ENCODE assay signal across 24 mouse cellular contexts in genomic region chr6:40068467-40068866, GRCm38 (mm10).
A peak's percentile ranks its signal among the peaks of the same experiment; 100 is the strongest.
DNase-seq lines count a peak whose midpoint lies in the region; ATAC-seq and TF ChIP-seq lines count a peak whose summit lies in the region.
"Had no signal": no experiment of that assay in that cellular context is flagged by ENCODE, and none has a peak within 500 bp of the region (broad histone marks: within the 10 kb centered on the region; RNA-seq: fewer than 3 reads in every experiment).

No protein-coding gene starts in this region.

- WGBS in hindbrain, embryonic 15.5 days: 68% methylated on average over 6 of the region's 6 CpGs
- WGBS in hindbrain, postnatal 0 days: 59% methylated on average over 6 of the region's 6 CpGs
- WGBS in cerebellum, adult 2 months: 47% methylated on average over 6 of the region's 6 CpGs
- WGBS in liver, embryonic 12.5 days (ENCODE audit: insufficient replicate concordance): 76% methylated on average over 6 of the region's 6 CpGs

- no peaks in the 10 kb centered on the region for H3K27me3 ChIP-seq in hindbrain, embryonic 15.5 days
- H3K27me3 ChIP-seq in hindbrain, postnatal 0 days (ENCODE audit: insufficient read depth, low read length): no peaks in the 10 kb centered on the region
- H3K27me3 ChIP-seq in cerebellum, adult 2 months (ENCODE audit: control insufficient read depth, insufficient read depth, low read length): no peaks in the 10 kb centered on the region
- H3K27me3 ChIP-seq in liver, embryonic 12.5 days (replicated peaks): no peaks in the 10 kb centered on the region
- H3K27me3 ChIP-seq: embryonic facial prominence, embryonic 15.5 days; hindbrain, embryonic 12.5 days; intestine, embryonic 15.5 days; midbrain, embryonic 12.5 days had no signal

- no peak for ATAC-seq in hindbrain, embryonic 15.5 days (ENCODE audit: low FRiP score, low read depth)
- ATAC-seq in hindbrain, postnatal 0 days: no peak
- no peak for ATAC-seq in liver, embryonic 12.5 days
- ATAC-seq: activated CD4-positive, CD25-positive, alpha-beta regulatory T cell, adult 4 months; forebrain, embryonic 14.5 days; intestine, embryonic 15.5 days; liver, postnatal 0 days; lung, postnatal 0 days had no signal

- H3K4me3 ChIP-seq in hindbrain, embryonic 15.5 days: no peak overlapping the region
- H3K4me3 ChIP-seq in hindbrain, postnatal 0 days (ENCODE audit: low read length): no peak overlapping the region
- no peak overlapping the region for H3K4me3 ChIP-seq in cerebellum, adult 2 months (replicated peaks; ENCODE audit: insufficient read depth, low read depth, low read length)
- no peak overlapping the region for H3K4me3 ChIP-seq in liver, embryonic 12.5 days
- H3K4me3 ChIP-seq: embryonic facial prominence, embryonic 15.5 days; hindbrain, embryonic 12.5 days; intestine, embryonic 15.5 days; midbrain, embryonic 12.5 days had no signal

- no peaks in the 10 kb centered on the region for H3K9me3 ChIP-seq in hindbrain, embryonic 15.5 days
- H3K9me3 ChIP-seq in hindbrain, postnatal 0 days (ENCODE audit: low read length): no peaks in the 10 kb centered on the region
- H3K9me3 ChIP-seq in liver, embryonic 12.5 days (replicated peaks): 0 out of 2 replicates have a peak, but pooled peaks cover 4% of the 10 kb centered on the region
- H3K9me3 ChIP-seq: embryonic facial prominence, embryonic 15.5 days; hindbrain, embryonic 12.5 days; intestine, embryonic 15.5 days; midbrain, embryonic 12.5 days had no signal

- no peaks in the 10 kb centered on the region for H3K36me3 ChIP-seq in hindbrain, embryonic 15.5 days
- H3K36me3 ChIP-seq in hindbrain, postnatal 0 days (ENCODE audit: insufficient read depth, low read length): no peaks in the 10 kb centered on the region
- no peaks in the 10 kb centered on the region for H3K36me3 ChIP-seq in liver, embryonic 12.5 days
- H3K36me3 ChIP-seq: embryonic facial prominence, embryonic 15.5 days; hindbrain, embryonic 12.5 days; intestine, embryonic 15.5 days; midbrain, embryonic 12.5 days had no signal

- no peak overlapping the region for H3K4me2 ChIP-seq in hindbrain, embryonic 15.5 days
- H3K4me2 ChIP-seq in hindbrain, postnatal 0 days (ENCODE audit: low read depth, low read length): no peak overlapping the region
- H3K4me2 ChIP-seq in liver, embryonic 12.5 days: no peak overlapping the region
- H3K4me2 ChIP-seq: embryonic facial prominence, embryonic 15.5 days; heart, embryonic 11.5 days; hindbrain, embryonic 12.5 days; intestine, embryonic 15.5 days; midbrain, embryonic 12.5 days had no signal

- DNase-seq in hindbrain, postnatal 0 days (ENCODE audit: low spot score): no peak
- peak; percentile 27 for DNase-seq in brain, embryonic 14.5 days (ENCODE audit: low read depth)
- DNase-seq in cerebellum, adult 2 months: peak; percentile 43 to 59
- peak; percentile 61 to 67 for DNase-seq in cerebellum, postnatal 25 days
- DNase-seq in lung, postnatal 10 days: no peak
- DNase-seq in heart, postnatal 4 days: no peak
- DNase-seq: adrenal gland, postnatal 14 days; B cell, adult 2 months; heart, adult 11 months; kidney, adult 8-10 months; kidney, postnatal 10 days; liver, postnatal 0 days; right cerebral cortex, postnatal 14 days; spleen, adult 18-20 months had no signal

- H3K4me1 ChIP-seq in hindbrain, embryonic 15.5 days (replicated peaks): peaks cover 11% of the 10 kb centered on the region; the same call in 1 of the 2 replicates
- peaks cover 4% of the 10 kb centered on the region; the same call in 1 of the 2 replicates for H3K4me1 ChIP-seq in hindbrain, postnatal 0 days (ENCODE audit: insufficient read depth, low read length)
- peaks cover 15% of the 10 kb centered on the region for H3K4me1 ChIP-seq in cerebellum, adult 2 months (ENCODE audit: control insufficient read depth, insufficient read depth, low read length)
- no peaks in the 10 kb centered on the region for H3K4me1 ChIP-seq in liver, embryonic 12.5 days
- H3K4me1 ChIP-seq: embryonic facial prominence, embryonic 15.5 days; hindbrain, embryonic 12.5 days; midbrain, embryonic 12.5 days had no signal

- H3K27ac ChIP-seq in hindbrain, embryonic 15.5 days (replicated peaks): peak overlapping the region; percentile 39
- H3K27ac ChIP-seq in hindbrain, postnatal 0 days: no peak overlapping the region
- no peak overlapping the region for H3K27ac ChIP-seq in cerebellum, adult 2 months (ENCODE audit: insufficient read depth, low read length)
- no peak overlapping the region for H3K27ac ChIP-seq in liver, embryonic 12.5 days
- H3K27ac ChIP-seq: embryonic facial prominence, embryonic 15.5 days; hindbrain, embryonic 12.5 days; intestine, embryonic 15.5 days; midbrain, embryonic 12.5 days had no signal

- no peak for TF ChIP-seq POLR2A in brain, embryonic 14.5 days (IDR thresholded peaks at IDR 0.05; ENCODE audit: borderline replicate concordance, extremely low read depth, insufficient read depth, insufficient read length, poor library complexity, severe bottlenecking)
- TF ChIP-seq POLR2A in cerebellum, adult 2 months (IDR thresholded peaks at IDR 0.05; ENCODE audit: borderline replicate concordance, insufficient read depth, low read length): no peak

- no peak for TF ChIP-seq CTCF in hindbrain, postnatal 0 days (IDR thresholded peaks at IDR 0.05; ENCODE audit: low read depth)
- TF ChIP-seq CTCF in brain, embryonic 14.5 days (IDR thresholded peaks at IDR 0.05; ENCODE audit: borderline replicate concordance, extremely low read depth, insufficient read depth, insufficient read length): no peak
- no peak for TF ChIP-seq CTCF in cerebellum, adult 2 months (IDR thresholded peaks at IDR 0.05; ENCODE audit: borderline replicate concordance, insufficient read depth, low read depth, low read length)

- H3K9ac ChIP-seq in hindbrain, embryonic 15.5 days: no peak overlapping the region
- H3K9ac ChIP-seq in hindbrain, postnatal 0 days (replicated peaks; ENCODE audit: low read length): no peak overlapping the region
- no peak overlapping the region for H3K9ac ChIP-seq in liver, embryonic 12.5 days
- H3K9ac ChIP-seq: embryonic facial prominence, embryonic 15.5 days; hindbrain, embryonic 12.5 days; intestine, embryonic 15.5 days; liver, postnatal 0 days; midbrain, embryonic 12.5 days had no signal

Comparison
In these comparisons a context has a peak if more than half of its experiments do, and no peak if none do; other contexts are left out.
1. DNase-seq: peak in brain, embryonic 14.5 days (single experiment), cerebellum, adult 2 months (2 of 2) and cerebellum, postnatal 25 days (2 of 2); none in hindbrain, postnatal 0 days (single experiment), lung, postnatal 10 days (single experiment) and heart, postnatal 4 days (single experiment).